Mouse (Mus musculus): ENCODE results near the gene Erv3.
"Not testable (repeated sequence)": the region's sequence is repeated elsewhere in the genome, so short reads cannot be mapped to it uniquely, and the experiment has no call there.

Gene Erv3

DNA sequence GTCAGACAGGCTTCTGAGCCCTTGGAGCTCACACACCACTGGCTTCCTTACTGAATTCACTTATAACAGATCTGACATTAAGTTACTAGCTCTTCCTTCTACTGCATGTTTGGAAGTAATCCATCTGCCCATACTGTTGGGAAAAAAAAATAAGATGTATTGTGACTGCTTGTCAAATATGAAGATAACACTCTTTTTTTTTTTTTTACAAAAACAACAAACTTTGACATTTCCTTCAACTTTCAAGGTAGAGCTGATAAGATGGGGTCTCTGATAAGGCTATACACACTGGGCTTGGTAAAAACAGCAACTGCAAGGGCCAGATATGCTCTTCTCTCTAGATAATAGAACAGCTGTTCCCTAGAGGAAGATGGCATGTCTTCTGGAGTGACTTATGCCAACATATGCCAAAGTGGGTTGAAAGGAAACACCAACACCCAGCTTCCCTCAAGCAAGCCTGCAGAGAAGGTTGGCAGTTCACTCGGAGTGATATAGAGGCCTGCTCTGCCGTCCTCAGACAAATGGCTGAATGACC lies 4.8 kb upstream of the Erv3 start:
- no peak for DNase-seq (ENCODE audit: extremely low spot score)

DNA sequence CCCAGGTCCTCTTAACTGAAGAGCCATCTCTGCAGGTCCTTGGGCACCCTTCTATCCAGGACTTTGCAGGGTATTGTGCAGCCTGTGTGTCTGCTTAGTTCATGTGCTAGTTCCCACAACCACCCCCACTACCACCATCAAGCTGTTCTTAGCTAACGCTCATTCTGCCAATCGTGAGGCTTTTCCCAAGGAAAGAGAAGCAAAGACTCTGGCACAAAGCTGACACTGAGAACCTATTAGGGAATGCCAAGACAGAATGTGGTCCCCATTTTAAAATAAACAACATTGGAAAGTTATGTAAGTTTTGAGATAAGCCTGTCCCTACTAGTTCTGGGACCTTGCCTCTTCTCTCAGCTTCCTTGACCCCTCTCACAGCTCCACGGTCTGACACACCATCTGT lies 3.9 kb upstream of the Erv3 start:
- DNase-seq (ENCODE audit: extremely low spot score) = no peak

DNA sequence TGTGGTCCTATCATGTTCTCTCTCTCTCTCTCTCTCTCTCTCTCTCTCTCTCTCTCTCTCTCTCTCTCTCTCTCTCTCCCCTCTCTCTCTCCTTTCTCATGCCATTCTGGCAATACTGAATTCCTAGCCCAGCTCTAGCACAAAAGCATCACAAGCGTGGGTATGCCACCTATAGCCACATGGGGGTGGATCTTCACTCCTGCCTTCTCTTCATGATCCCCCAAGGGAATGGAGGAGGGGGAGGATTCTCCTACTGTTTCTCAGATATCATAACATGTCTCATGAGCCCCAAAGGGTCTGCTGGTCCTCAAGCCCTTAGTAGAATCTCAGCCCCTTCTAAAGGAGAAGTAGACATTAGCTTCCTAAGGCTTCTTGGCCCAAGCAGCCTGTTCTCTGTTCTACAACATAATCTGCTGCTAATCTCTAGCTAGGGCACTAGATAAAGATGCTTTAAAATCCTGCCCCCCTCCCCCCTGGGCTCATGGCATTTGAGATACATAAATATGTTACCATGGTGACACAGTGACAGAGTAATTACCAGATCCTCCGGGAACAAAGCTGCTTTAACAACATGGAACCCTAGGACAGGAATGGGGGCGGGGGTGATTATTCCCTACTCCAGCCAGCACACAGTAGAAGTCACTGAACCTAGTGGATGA lies 3.2 kb upstream of the Erv3 start:
- DNase-seq (ENCODE audit: extremely low spot score) = no peak

DNA sequence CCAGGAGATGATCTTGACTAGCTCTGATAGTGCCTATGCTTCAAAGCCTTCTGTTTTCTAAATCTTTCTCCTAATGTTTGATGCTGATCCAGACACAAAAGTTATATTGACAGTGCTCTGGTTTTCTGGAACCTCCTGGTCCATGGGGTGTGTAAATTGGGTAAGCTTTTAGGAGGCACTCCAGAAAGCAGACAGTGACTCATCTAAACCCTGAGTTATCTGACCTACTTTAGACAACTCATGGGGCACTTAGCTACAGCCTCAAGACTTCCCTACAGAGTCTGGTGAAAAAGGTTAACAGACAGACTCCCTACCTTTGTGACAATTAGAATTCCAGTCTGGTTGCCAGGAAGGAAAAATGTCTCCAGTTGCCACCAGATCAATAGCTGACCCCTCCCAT lies 1.7 kb downstream of the Erv3 start:
- no peak for DNase-seq (ENCODE audit: extremely low spot score)

DNA sequence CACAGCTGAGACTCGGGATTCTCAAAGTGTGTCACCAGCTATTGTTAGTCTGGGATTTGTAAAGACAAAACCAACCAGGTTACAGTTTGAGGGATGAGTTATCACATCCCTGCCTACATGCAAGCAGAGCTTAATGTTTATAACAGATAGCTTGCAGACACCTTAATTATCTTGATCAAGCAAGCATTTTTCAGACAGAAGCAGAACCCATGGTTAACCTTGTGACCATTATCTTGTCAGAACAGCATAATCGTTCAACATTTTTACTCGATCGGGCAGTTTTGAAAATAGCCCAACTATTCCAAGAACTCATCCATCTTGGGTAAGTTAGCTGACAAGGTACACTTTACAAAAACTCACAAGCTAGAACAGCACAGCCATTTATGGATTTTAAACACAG lies 5.8 kb downstream of the Erv3 start:
- no peak for DNase-seq (ENCODE audit: extremely low spot score)

DNA sequence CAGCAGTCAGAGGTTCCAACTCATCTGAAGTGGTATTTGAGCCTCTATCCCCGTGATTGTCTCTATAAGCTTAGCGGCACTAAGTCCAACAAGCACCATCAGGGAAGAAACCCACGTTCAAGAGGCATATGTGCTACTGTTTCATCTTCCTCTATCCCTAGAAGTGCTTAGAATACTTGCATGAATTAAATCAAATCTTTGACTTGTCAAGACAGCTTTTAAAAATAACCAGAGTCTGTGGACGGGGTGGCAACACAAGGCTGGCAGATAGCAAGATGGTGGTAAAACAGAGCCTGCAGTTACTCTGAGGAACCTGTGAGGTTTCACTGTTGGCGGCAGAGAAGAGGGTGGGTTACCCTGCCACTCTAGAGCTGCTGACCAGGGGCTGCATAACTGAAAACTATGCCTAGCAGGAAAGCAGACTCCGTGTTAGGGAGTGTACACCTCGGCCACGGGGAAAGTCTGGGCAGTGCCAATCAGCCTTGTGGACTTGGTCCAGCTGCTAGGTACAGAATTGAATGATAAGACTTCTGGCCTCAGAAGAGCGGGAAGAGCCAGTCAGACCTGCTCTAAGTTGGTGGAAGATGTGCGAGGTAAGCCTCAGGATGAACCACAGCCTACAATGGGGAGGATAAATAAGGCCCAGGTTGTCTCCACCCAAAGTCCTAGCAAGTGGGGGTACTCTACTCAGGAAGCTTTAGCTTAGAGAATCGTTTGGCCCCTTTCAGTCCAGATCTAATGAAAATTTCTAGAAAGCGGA lies 8.0 kb downstream of the Erv3 start:
- no peak for DNase-seq (ENCODE audit: extremely low spot score)

DNA sequence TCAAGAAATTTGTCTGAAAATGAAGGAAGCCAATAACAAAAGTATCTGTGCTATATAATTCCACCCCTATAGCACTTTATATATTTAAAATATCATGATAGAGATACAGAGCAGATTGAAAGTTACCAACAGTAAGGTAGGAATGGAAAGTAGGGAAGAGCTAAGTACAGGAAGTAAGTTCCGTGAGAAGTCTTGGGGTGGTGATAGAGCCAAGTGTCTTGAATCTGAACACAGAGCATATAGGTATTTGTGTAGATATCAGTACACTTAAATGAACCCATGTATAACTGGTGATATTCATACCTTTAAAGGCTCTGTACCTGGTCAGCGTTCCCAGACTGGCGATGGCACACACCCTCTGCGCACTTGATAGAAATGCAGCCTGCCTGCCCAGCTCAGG lies 9.5 kb downstream of the Erv3 start:
- DNase-seq (ENCODE audit: extremely low spot score) = no peak

DNA sequence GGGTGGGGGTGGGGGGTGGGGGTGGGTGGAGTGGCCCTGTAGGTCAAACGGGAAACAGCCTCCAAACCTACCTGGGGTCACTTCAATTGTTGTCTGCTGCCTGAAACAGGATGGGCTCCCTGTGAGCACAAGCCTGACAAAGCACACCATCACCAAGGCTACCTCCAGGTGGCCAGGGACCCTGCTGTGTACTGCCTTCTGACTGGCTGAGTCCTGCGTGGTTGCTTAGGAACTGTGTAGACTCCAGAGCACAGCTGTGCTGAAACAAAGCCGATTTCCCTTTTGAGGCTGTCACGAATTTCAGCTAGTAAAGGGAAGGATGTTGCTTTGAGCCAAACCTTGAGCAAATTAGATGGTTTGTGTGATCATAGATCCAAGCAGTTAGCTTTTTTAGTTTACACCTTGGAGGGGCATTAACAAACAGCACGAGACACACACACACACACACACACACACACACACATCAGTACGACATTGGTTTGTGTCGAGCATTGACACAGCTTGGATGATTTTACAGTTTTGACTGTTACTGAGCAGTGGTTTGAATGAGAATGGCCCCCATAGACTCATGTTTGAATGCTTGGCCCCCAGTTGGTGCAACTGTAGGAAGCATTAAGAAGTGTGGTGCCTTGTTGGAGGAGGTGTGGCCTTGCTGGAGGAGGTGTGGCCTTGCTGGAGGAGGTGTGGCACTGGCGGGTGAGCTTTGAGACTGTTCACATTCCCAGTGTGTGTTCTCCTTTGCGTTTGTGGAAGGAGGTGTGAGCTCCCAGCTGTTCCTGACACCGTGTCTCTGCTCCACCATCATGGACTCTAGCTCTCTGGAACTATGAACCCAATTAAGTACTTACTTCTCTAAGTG lies 11.8 kb downstream of the Erv3 start:
- DNase-seq (ENCODE audit: extremely low spot score) = peak; percentile 49

DNA sequence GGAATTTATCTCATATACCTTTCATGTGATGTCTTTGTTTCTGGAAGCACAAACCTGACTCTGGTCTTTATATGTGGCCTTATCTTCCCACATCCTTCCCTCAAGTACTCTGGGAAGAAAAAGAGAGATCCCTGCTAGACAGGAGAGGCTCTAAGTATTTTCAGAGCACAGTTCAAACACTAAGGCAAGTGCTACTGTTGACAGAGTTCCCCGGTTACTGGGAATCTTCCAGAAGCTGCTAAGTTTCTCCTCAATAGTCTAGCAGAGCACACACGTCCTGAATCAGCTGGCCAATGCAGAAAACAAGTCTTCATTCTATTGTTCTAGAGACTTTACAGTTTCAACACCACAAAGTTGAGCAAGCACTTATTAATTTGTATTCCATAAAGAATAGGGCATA lies 12.7 kb downstream of the Erv3 start:
- DNase-seq (ENCODE audit: extremely low spot score) = no peak

DNA sequence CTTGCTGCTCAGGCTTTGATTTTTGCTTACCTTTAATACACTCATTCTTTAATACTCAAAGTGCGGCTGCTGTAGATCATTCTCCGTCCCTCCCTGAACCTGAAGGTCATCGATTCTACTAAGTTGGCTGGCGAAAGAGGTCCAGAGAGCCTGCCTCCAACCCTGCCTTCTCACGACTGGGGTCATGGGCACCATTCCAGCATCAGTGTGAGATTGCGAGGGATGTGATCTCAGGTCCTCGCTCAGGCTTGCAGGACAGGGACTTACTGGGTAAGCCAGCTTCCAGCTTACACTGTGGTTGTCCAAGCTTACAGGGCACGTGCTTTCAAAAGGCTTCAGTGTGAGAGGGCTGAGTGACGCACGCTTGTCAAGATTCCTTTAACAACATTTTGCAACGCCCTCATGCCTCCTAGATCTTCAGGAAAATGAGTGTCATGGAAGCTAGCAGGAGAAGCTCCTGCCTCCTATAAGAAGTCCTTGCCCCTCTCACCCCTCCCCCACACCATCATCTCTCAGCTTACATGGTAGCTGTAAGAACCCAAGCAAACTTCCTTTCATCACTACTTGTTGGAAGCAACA lies 13.3 kb downstream of the Erv3 start:
- no peak for DNase-seq (ENCODE audit: extremely low spot score)

DNA sequence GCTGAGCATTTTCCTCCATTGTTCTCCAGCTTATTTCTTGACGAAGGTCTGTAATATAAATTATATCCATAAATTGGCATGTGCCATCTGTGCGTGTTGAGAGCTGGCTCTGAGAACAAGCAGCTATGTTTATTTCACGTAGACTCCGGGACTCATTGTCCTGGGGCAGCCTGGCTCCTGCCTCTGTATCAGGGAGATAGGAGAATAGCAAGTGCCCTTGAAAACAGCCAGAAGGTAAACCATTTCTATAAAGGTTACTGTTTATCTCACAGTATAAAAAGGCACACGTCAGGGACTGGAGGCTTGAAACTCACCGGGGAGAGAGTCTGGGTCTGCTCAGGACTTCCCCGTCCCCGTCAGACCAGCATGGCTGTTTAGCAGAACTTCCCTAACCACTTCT lies 13.9 kb downstream of the Erv3 start:
- DNase-seq (ENCODE audit: extremely low spot score) = no peak

DNA sequence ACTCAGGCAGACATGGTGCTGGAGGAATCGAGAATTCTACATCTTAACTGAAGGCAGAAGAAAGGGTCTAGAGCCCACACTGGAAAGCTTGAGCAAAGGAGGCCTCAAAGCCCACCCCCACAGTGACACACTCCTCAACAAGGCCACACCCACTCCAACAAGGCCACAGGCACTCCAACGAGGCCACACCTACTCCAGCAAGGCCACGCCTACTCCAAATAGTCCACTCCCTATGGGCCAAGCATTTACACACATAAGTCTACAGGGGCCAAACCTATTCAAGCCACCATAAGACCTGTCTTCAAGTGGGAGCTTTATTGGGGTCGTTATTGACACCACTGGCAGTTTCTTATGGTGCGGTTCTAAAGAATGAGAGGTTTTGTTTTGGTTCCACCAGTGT lies 17.0 kb downstream of the Erv3 start:
- no peak for DNase-seq (ENCODE audit: extremely low spot score)

DNA sequence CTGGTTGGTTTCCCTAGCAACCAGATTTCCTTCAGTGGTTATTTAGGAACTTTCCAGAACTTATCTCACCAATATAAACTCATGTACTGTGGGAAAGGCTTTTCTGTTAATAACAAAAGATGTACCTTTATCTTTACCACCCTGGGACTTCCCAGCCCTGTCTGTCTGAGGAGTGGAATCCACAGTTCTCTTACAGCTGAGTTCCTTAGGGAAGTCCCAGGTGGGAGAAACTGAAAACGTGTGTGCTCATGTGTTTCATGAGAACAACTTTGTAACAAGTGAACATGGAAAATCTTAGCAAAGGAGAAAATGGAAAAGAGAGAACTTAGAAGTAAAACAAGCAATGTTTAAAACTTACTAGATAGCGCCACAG lies 18.2 kb downstream of the Erv3 start:
- no peak for DNase-seq (ENCODE audit: extremely low spot score)

DNA sequence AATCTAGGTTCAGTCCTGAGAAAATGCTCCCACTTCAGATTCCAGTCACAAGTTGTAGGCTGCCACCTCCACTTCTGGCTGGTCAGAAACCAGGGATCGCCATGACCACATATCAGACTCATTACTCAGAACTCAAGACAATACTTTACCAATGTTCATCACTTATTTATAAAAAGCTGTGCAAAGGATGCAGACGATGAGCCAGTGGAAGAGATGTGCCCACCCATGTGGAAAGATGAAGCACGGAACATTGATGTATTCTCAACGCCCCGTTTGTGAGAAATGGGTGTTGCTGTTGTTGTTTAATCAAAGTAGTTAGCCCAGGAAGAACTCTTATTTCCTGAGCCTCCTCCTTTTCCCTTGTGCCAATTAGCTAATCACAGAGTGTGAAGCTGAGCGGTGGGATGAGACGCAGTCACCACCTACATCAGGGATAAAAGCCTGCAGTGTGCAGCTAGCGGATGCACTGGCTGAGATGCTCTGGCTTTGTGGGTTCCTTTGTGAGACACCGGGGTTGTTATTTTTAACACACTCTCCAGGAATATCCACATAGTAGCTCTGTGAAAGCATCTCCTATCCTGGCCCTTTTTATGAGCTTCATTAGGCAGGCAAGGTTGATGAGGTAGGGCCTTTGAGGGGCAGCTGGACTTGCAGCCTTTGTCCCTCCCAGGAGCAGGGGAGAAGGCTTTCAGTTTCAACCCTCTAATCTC lies 18.8 kb downstream of the Erv3 start:
- peak; percentile 20 for DNase-seq (ENCODE audit: extremely low spot score)

DNA sequence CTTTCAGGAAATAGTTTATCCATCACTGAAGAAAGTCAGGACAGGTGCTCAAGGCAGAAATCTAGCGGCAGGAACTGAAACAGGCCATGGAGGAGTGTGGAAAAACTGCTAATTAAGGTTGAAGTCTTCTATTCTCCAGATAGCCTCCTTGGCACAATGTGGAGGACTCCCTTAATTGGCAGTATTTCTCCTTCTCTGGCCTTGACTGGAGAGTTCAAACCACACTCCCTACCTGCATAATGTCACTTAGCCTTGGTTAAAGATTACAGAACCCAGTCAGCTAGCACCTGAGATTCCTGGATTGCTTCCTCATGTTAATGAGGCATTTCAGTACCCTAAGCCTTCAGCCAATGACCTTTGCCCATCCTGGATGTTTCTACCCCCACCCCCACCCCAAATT lies 25.3 kb downstream of the Erv3 start:
- no peak for DNase-seq (ENCODE audit: extremely low spot score)

DNA sequence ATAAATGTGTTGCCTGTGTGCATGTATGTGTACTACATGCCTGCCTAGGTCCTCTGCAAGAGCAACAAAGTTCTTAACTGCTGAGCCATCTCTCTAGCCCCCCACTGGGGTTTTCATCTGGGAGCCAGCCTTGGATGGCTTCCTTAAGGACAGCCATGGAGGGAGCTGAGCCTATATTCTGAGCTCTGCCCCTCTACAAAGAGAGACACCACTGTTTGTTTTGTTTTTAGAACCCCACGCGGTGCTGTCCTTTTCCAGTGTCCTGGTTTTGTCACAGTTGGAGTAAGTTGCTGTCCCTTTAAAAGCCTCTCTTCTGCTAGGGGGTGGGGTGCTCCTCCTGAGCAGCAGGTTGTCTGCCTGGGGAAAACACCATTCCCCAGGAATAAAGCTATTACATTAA lies 27.7 kb downstream of the Erv3 start:
- no peak for DNase-seq (ENCODE audit: extremely low spot score)

DNA sequence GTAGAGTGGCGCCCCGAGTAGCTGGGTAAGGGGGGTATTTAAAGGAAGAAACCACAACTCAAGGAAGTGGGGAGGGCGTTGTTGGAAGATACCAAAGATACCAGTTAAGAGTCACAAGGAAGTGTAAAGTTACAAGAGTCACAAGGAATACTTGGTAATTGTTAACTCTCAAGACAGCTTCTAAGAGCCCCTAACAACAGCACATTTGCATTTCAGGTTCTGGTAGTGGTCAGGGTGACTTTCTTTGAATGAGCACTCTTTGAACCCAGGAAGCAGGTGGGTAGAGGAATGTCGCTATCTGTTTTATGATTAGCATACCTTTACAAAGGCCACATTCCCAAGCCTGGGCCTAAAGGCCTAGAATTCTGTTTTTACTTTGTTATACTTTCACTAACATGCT lies 28.6 kb downstream of the Erv3 start:
- not testable (repeated sequence) for DNase-seq (ENCODE audit: extremely low spot score)

DNA sequence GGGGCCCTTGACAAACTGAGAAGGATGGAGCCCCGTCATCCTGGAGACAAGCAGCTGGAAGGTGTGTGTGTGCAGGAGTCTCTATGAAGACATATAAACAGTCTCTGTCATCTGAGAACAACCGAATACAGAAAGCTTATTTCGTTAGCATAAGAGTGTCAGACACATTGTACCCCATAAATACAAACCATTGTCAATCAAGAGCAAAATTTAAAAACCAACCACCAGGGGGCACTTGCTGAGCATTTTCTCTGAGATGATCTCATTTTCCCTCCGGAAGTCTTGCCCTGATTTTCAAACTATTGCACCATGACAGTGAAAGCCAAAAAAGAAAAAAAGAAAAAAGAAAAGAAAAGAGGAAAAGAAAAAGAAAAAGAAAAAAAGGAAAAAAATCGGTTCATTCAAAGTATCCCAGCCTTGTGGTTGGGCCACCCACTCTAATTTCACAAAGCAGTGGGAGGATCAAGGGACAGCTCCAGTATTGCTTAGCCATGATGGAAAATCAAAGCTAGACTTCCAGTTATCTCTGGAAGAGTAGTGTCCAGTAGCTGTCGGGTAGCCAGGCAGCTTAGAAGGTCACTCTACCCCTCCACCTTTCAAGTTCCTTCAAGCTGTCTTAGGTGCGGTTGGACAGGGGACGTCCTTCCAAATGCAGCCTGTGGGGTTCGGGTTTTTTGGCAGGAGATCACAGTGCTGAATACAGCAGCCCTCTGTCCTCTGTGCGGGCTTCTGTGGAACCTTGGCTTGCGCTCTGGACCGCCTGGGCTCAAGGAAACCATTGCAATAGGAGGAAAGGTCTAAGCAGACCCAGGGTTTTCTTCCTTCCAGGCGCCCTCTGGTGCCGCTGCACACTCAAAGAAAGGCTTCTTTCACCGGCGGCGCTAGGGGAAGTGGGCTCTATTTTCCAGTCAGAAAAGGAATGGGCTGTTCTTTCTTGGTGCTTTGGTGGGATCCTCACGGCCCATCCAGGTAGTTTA lies 31.3 kb downstream of the Erv3 start:
- peak; percentile 35 for DNase-seq (ENCODE audit: extremely low spot score)

DNA sequence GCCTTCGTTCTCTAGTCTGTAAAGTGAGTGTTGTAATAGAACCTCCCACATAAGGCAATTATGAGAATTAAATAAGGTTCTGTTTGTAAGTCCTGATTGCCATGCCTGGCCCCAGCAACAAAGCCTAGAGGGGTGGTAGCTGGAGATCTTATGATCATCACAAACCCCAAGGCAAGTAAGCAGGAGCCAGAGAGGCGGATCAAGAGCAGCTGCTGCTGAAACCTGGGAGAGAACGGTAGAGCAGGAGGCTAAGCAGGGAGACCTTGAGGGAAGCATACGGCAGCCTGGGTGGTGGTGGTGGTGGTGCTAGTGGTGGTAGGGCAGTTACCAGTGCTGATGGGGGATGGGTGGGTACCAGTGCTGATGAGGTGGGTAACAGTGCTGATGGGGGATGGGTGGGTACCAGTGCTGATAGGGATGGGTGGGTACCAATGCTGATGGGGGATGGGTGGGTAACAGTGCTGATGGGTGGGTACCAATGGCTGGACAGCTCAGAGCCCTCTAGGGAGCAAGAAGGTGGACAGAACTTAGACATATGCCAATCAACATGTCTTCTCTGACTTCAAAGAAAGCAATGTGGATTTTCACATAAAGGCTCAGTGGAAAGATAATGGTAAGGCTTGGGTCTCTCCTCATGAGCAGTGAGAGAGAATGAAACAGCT lies 32.4 kb downstream of the Erv3 start:
- DNase-seq (ENCODE audit: extremely low spot score) = no peak

DNA sequence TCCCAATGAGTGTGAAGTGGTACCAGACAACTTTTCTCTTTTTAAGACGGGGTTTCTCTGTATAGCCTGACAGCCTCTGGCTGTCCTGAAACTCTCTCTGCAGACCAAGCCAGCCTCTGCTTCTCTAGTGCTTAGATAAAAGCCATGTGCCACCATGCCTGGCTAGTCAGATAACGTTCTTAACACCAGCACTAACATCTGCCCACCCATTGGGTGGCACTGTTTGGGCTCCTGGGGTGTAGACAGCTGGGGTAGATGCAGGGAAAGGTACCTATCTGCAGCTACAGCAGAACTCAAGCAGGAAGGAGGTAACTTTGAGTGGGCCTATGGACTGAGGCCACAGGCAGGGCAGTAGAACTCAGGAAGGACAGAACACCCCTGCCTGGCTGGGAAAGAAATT lies 34.0 kb downstream of the Erv3 start:
- no peak for DNase-seq (ENCODE audit: extremely low spot score)
